Mouse (Mus musculus) bone marrow, adult 2 months (tissue): ENCODE data around the gene Ptprg.

Experiments
- CTCF ChIP-seq: fragments of 200-500 bp; IDR thresholded peaks from 2 replicates; pipeline ENCODE4 v1.5.1; 2011; ENCODE audit warnings: low read length, control low read depth; ENCODE audit not compliant: control insufficient read depth, insufficient read depth
- POLR2A ChIP-seq: fragments of 200-500 bp; IDR thresholded peaks from 2 replicates; pipeline ENCODE4 v1.6.1; 2011; ENCODE audit warnings: low read depth, mild to moderate bottlenecking, control low read depth, low read length, borderline replicate concordance; ENCODE audit not compliant: control insufficient read depth

GRCm38 (mm10) chr14:11704871-11705270 lies 151.5 kb downstream of the Ptprg start:
- no peak for TF ChIP-seq CTCF
- TF ChIP-seq POLR2A, result no peak
